Mouse (Mus musculus): ENCODE results near the gene Izumo3.
A peak's percentile ranks its signal among the peaks of the same experiment; 100 is the strongest.
"Not testable (repeated sequence)": the region's sequence is repeated elsewhere in the genome, so short reads cannot be mapped to it uniquely, and the experiment has no call there.

Izumo3 gene

GRCm38 (mm10) chr4:92147134-92147533, at the start of gene Izumo3:
TSS of gene Izumo3 (minus strand) at chr4:92147234.
- no peak for DNase-seq (ENCODE audit: low spot score)

GRCm38 (mm10) chr4:92191649-92192048, 44.6 kb upstream of the Izumo3 start, which contains the start of gene Gm12666:
TSS of gene Gm12666 (minus strand) at chr4:92191749.
- DNase-seq (ENCODE audit: low spot score) = not testable (repeated sequence)

GRCm38 (mm10) chr4:92152646-92153045, 5.6 kb upstream of the Izumo3 start:
- DNase-seq (ENCODE audit: low spot score) = no peak

GRCm38 (mm10) chr4:92111390-92111988, 35.5 kb downstream of the Izumo3 start:
- no peak for DNase-seq (ENCODE audit: low spot score)

GRCm38 (mm10) chr4:92097386-92097785, 49.6 kb downstream of the Izumo3 start:
- DNase-seq (ENCODE audit: low spot score) = no peak

- DNase-seq (ENCODE audit: low spot score) = peak; percentile 38
Measured at GRCm38 (mm10) chr4:92095951-92096350, 51.1 kb downstream of the Izumo3 start.

Measured in MN1 (cell line).